Mouse (Mus musculus) C2C12 (cell line): ENCODE data around the gene Gas7. TPM values are rescaled to one million over a fixed set of nuclear protein-coding genes. Genes with fewer than 3 reads are reported as not detected.

ENCODE experiments used
- H3K27me3 ChIP-seq: one replicate; pipeline ENCODE4 v1.6.1; 2011; ENCODE audit not compliant: control insufficient read depth, insufficient read depth, insufficient read length
- H3K36me3 ChIP-seq: one replicate; pipeline ENCODE4 v1.6.1; 2011; ENCODE audit not compliant: control insufficient read depth, insufficient read depth
- H3K4me3 ChIP-seq: one replicate; pipeline ENCODE4 v1.5.1; 2011; ENCODE audit warnings: mild to moderate bottlenecking, control low read depth; ENCODE audit not compliant: poor library complexity, insufficient read depth, severe bottlenecking
- H3K79me2 ChIP-seq: one replicate; pipeline ENCODE4 v1.6.1; 2011; ENCODE audit not compliant: control insufficient read depth, insufficient read depth
- H3K79me3 ChIP-seq: one replicate; pipeline ENCODE4 v1.6.1; 2011; ENCODE audit warnings: low read depth, control low read depth
- H3ac ChIP-seq: one replicate; pipeline ENCODE3; 2011; ENCODE audit warnings: low read depth; ENCODE audit not compliant: control insufficient read depth, insufficient read length
- CEBPB ChIP-seq: IDR thresholded peaks from one replicate; pipeline ENCODE4 v1.6.1; 2011; ENCODE audit warnings: low read depth, mild to moderate bottlenecking, control low read depth, moderate library complexity
- CTCF ChIP-seq: IDR thresholded peaks from one replicate; pipeline ENCODE4 v1.5.1; 2011; ENCODE audit not compliant: control insufficient read depth, insufficient read depth, insufficient read length
- FOSL1 ChIP-seq: IDR thresholded peaks from one replicate; pipeline ENCODE4 v1.8.0; 2011; ENCODE audit warnings: mild to moderate bottlenecking, low read length; ENCODE audit not compliant: poor library complexity, insufficient read depth, severe bottlenecking
- MAX ChIP-seq: IDR thresholded peaks from one replicate; pipeline ENCODE4 v1.6.1; 2011; ENCODE audit warnings: mild to moderate bottlenecking, control low read depth
- MYOD1 ChIP-seq: IDR thresholded peaks from one replicate; pipeline ENCODE4 v1.6.1; 2011; ENCODE audit warnings: low read depth; ENCODE audit not compliant: control insufficient read depth, insufficient read length
- MYOG ChIP-seq: IDR thresholded peaks from one replicate; pipeline ENCODE4 v1.6.1; 2011; ENCODE audit not compliant: control insufficient read depth, insufficient read length; ENCODE audit errors: extremely low read depth
- USF1 ChIP-seq: IDR thresholded peaks from one replicate; pipeline ENCODE4 v1.6.1; 2011; ENCODE audit warnings: low read depth, mild to moderate bottlenecking, control low read depth, moderate library complexity
- polyA plus RNA-seq: library from polyadenylated mRNA; unstranded; fragments of >200 nt; fragmentation: generic; extraction: Trizol; gene quantifications from one replicate; pipeline ENCODE4 v1.2.1, GENCODE M21; 2012; ENCODE audit warnings: missing spikeins

Gas7 gene
- polyA plus RNA-seq, 1 experiment = not detected

DNA sequence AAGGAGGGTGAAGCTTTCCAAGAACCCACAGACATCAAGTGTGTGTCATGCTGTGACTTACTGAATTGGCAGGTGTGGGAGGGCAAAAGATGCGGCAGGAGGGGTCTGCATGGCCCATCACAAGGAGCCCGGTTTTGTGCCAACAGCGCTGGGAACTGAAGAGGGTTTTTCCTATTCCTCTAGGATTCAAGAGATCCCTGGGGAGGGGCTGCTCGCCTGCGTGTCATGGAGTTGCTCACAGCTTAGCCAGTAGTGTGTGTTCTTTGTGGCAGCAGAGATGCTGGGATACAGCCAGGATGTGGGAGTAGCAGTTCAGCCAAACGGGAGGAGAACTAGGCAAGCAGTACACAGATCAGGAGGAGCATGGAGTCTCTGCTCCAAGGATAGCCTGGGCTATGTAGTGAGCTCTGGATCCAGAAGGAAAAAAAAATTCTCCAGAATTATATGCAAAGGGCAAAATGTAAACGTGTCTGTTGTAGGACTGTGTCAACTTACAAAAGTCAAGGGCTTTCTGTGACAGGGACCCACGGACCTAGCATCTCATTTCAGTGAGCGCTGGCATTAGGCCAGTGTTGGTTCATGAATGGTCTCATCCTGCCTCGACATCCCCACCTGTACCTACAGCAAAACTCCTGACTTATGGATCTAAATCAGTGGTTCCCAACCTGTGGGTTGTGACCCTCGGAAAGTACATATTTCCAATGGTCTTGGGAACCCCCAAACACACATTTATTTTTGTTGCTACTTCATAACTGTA, 193.6 kb downstream of the Gas7 start:
- H3ac ChIP-seq = no peak overlapping the region
- H3K36me3 ChIP-seq = no peaks in the 10 kb centered on the region
- H3K4me3 ChIP-seq = no peak overlapping the region
- TF ChIP-seq MAX = no peak
- no peak for TF ChIP-seq USF1
- no peak for TF ChIP-seq CTCF
- no peak for TF ChIP-seq CEBPB
- no peak for TF ChIP-seq MYOG
- TF ChIP-seq FOSL1 = no peak
- no peak for TF ChIP-seq MYOD1
- peaks cover 3% of the 10 kb centered on the region for H3K27me3 ChIP-seq
- no peaks in the 10 kb centered on the region for H3K79me3 ChIP-seq
- no peaks in the 10 kb centered on the region for H3K79me2 ChIP-seq

DNA sequence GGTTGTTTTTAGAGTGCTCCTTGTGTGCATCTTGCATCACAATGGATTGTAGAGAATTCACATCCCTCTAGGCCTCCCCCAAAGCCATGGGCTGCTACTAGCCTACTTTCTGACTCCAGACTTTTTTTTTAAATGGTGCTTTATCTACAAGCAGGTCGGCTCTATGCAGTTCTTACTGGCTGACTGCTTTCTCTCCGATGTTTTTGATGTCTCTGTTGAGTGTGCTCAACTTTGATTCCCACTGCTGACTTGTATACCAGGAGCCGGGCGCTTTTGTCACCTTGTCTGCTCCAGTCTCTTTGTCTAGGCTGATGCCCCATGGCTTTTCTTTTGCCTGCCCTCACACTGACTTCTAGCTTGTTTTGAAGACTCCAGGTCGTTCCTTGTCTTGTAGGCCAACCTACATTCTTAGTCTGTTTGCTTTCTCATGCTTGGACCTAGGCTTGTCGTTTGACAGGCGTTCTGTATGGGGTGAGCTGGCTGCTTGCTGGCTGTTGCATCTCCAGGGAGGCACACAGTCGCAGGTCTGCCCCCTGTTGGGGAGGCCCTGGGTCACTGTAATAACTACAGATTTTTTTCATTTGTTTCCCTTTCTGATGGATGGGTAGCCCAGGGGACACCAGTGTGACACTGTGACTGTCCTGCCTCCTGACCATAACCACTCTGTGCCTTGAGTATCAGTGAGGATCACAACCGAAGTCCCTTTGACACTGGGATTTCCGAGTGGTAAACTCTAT, 194.9 kb downstream of the Gas7 start:
- H3K4me3 ChIP-seq = no peak overlapping the region
- H3K79me3 ChIP-seq = no peaks in the 10 kb centered on the region
- TF ChIP-seq CTCF (no peak), MYOG (no peak)
- no peak overlapping the region for H3ac ChIP-seq
- H3K79me2 ChIP-seq = no peaks in the 10 kb centered on the region
- no peaks in the 10 kb centered on the region for H3K36me3 ChIP-seq
- H3K27me3 ChIP-seq = peaks cover 3% of the 10 kb centered on the region

DNA sequence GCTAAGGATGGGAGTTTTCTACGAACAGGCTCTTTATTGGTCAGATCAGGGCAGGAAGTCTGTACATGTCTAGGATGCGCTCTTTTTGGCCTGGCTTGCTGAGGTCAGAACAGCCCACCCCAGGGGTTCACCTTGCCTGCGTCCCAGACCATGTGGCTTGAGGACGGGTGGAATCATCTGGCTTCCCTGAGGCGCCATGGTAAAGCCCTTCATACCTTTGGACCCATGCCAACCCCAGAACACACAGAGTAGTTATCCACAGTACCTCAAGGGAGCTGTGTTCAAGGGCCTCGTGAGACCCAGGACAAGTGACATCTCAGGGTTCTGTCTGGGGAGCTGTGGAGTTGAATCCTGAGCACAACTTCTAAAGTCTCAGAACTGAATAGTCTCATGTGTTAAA, 196.5 kb downstream of the Gas7 start:
- no peak overlapping the region for H3ac ChIP-seq
- no peaks in the 10 kb centered on the region for H3K79me2 ChIP-seq
- no peak for TF ChIP-seq CTCF
- no peak for TF ChIP-seq MYOG
- no peak for TF ChIP-seq MAX
- no peak for TF ChIP-seq FOSL1
- TF ChIP-seq USF1 = no peak
- no peak for TF ChIP-seq CEBPB
- no peak for TF ChIP-seq MYOD1
- H3K79me3 ChIP-seq = no peaks in the 10 kb centered on the region
- H3K4me3 ChIP-seq = no peak overlapping the region
- H3K27me3 ChIP-seq = peaks cover 3% of the 10 kb centered on the region
- no peaks in the 10 kb centered on the region for H3K36me3 ChIP-seq

DNA sequence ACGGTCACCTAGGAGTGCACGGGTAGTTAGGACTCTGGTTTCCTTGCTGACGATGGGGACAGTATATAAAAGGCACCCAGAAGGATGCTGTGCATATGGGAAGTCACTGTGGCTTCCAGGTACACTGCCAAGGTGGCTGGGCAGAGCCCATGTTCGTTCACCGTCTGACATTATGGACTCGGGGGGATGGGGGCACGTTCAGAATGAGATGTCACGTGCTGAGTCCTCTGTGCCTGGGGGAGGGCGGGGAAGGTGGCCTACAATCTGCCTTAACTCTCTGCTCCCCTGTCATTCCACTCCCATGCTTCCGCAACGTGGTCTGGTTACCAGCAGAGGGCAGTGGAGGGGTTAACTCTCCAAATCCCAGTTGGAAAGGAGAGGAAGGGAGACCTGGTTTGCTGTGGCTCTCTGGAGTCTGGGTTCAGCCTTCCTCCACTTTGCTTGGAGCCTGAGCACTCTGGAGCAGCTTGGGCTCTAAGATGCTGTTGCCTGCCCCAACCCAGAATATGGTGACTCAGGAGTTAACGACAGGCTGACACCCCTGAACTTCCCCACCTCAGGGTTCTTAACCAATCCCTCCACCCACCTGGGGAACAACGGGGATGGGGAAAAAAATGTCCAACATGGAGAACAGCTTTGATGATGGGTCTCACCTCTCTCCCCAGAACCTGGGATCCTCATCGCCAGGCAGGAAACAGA, 197.1 kb downstream of the Gas7 start:
- peak; percentile 16 for TF ChIP-seq CTCF
- TF ChIP-seq MAX = no peak
- TF ChIP-seq CEBPB = no peak
- no peak for TF ChIP-seq MYOG
- TF ChIP-seq MYOD1 = no peak
- no peaks in the 10 kb centered on the region for H3K36me3 ChIP-seq
- H3K79me2 ChIP-seq = no peaks in the 10 kb centered on the region
- H3ac ChIP-seq = no peak overlapping the region
- H3K79me3 ChIP-seq = no peaks in the 10 kb centered on the region
- H3K27me3 ChIP-seq = peaks cover 3% of the 10 kb centered on the region
- H3K4me3 ChIP-seq = no peak overlapping the region

DNA sequence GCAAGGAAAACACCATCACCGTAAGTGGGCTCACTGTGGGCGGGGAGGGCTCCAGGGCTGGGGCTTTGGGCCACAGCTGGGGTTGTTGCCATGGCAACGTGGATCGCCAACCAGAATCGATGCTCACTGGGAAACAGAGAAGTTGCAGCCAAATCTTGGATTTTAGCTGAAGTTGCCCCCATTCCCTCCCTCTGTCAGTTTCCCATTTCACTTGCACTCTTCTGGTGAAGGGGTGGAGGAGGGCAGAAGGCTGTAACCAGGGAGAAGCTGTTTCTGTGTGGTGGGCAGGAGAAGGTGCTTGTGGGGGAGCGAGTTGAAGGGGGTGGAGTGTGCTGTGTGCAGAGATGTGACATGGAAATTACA, 197.6 kb downstream of the Gas7 start:
- no peaks in the 10 kb centered on the region for H3K79me3 ChIP-seq

More for the DNA sequence above, 197.6 kb downstream of the Gas7 start:
- no peak overlapping the region for H3K4me3 ChIP-seq
- H3K79me2 ChIP-seq = no peaks in the 10 kb centered on the region
- no peak overlapping the region for H3ac ChIP-seq
- no peaks in the 10 kb centered on the region for H3K36me3 ChIP-seq
- TF ChIP-seq MYOD1 (no peak), USF1 (no peak), MYOG (no peak), CTCF (no peak), FOSL1 (no peak), MAX (no peak), CEBPB (no peak)
- peaks cover 3% of the 10 kb centered on the region for H3K27me3 ChIP-seq
